Mouse (Mus musculus) intestine, embryonic 14.5 days (tissue): Measurements from ENCODE around the gene Eps8l3. TPM values are rescaled to one million over a fixed set of nuclear protein-coding genes. Genes with fewer than 3 reads are reported as not detected.
A peak's percentile ranks its signal among the peaks of the same experiment; 100 is the strongest.

ENCODE experiments used
- ATAC-seq: fragments of 200-750 bp; cut with Nextera tagmentation; replicated peaks from 2 replicates; pipeline ENCODE4 v1.8.0; 2017; ENCODE audit warnings: low read depth, moderate number of reproducible peaks, moderate TSS enrichment, moderate library complexity; ENCODE audit not compliant: low FRiP score, low TSS enrichment
- DNase-seq: peaks from one replicate; pipeline ENCODE4 v3.0.0-alpha.2; 2018; ENCODE audit warnings: low spot score
- H3K27ac ChIP-seq: fragments of 300-500 bp; sonication (generic); 2 replicates; pipeline ENCODE4 v1.5.1; 2014; ENCODE audit warnings: low read depth, mild to moderate bottlenecking, control low read depth
- H3K27me3 ChIP-seq: fragments of 300-500 bp; sonication (generic); replicated peaks from 2 replicates; pipeline ENCODE4 v1.6.1; 2014; ENCODE audit warnings: low read length, control low read depth; ENCODE audit not compliant: control insufficient read depth, insufficient read depth
- H3K36me3 ChIP-seq: fragments of 300-500 bp; sonication (generic); 2 replicates; pipeline ENCODE4 v1.6.1; 2014; ENCODE audit warnings: low read length, control low read depth; ENCODE audit not compliant: control insufficient read depth, insufficient read depth
- H3K4me1 ChIP-seq: fragments of 300-500 bp; sonication (generic); replicated peaks from 2 replicates; pipeline ENCODE4 v1.6.1; 2014; ENCODE audit warnings: low read length, control low read depth, mixed read lengths; ENCODE audit not compliant: control insufficient read depth, insufficient read depth
- H3K4me2 ChIP-seq: fragments of 300-500 bp; sonication (generic); 2 replicates; pipeline ENCODE4 v1.6.1; 2014; ENCODE audit warnings: low read length
- H3K4me3 ChIP-seq: fragments of 300-500 bp; sonication (generic); 2 replicates; pipeline ENCODE4 v1.5.1; 2014; ENCODE audit warnings: low read depth, low read length, control low read depth, mixed read lengths
- H3K9ac ChIP-seq: fragments of 300-500 bp; sonication (generic); 2 replicates; pipeline ENCODE4 v1.6.1; 2014; ENCODE audit warnings: mild to moderate bottlenecking, low read length
- H3K9me3 ChIP-seq: fragments of 300-500 bp; sonication (generic); 2 replicates; pipeline ENCODE4 v1.6.1; 2016; ENCODE audit warnings: low read length, control low read depth; ENCODE audit not compliant: control insufficient read depth
- WGBS: fragments of 180-500 bp; shearing (Covaris S2); extraction: QIAGEN DNeasy Blood & Tissue Kit; methylation state at CpG from one replicate; pipeline ENCODE4 v1.1.7; 2014; 5-methylcytosine and 5-hydroxymethylcytosine counted together
- polyA plus RNA-seq: library from polyadenylated mRNA; unstranded; fragments of >200 nt; fragmentation: Nextera tagmentation; extraction: Ambion mirVana; gene quantifications from 2 replicates; pipeline ENCODE4 v1.2.1, GENCODE M21; 2014

Eps8l3 gene
- polyA plus RNA-seq, 1 experiment from 2014 or later = 82.6 TPM

DNA sequence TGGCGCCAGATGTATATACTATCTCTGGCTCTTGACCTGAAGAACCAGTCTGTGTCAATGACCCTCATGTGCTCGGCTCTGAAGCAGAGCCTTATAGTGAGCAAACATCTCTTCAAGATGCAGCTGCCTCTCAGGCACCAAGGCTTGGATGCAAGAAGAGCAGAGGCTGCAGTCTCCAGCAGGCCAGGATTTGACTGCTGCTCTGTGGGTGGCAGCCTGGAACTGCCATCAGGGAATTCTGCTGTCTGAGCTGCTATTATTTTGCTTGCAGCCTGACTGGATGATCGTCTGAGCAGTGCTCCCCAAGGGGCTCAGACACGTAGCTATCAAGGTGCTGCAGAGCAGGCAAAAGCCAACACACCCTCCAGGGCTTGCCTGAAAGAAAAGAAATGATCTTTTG is 28.9 kb upstream of the Eps8l3 start:
- no peak overlapping the region for H3K4me3 ChIP-seq
- ATAC-seq = no peak
- H3K36me3 ChIP-seq = no peaks in the 10 kb centered on the region
- WGBS = 32% methylated on average over 4 of the region's 4 CpGs
- H3K4me1 ChIP-seq = peaks cover 13% of the 10 kb centered on the region
- no peaks in the 10 kb centered on the region for H3K27me3 ChIP-seq
- H3K4me2 ChIP-seq = no peak overlapping the region
- no peak overlapping the region for H3K27ac ChIP-seq
- no peak for DNase-seq
- H3K9me3 ChIP-seq = no peaks in the 10 kb centered on the region
- H3K9ac ChIP-seq = no peak overlapping the region

- no peaks in the 10 kb centered on the region for H3K36me3 ChIP-seq
- no peak overlapping the region for H3K9ac ChIP-seq
- no peak for DNase-seq
- H3K4me2 ChIP-seq = no peak overlapping the region
- no peak for ATAC-seq
- no peak overlapping the region for H3K27ac ChIP-seq
- WGBS = 77% methylated on average over 6 of the region's 6 CpGs
- peaks cover 13% of the 10 kb centered on the region for H3K4me1 ChIP-seq
- H3K9me3 ChIP-seq = no peaks in the 10 kb centered on the region
- no peak overlapping the region for H3K4me3 ChIP-seq
- no peaks in the 10 kb centered on the region for H3K27me3 ChIP-seq
Observed at GRCm38 (mm10) chr3:107849000-107849692, 27.9 kb upstream of the Eps8l3 start.

- H3K4me1 ChIP-seq = peaks cover 13% of the 10 kb centered on the region
- DNase-seq (no peak), ATAC-seq (no peak)
- H3K9ac ChIP-seq = no peak overlapping the region
- no peaks in the 10 kb centered on the region for H3K9me3 ChIP-seq
- no peak overlapping the region for H3K4me2 ChIP-seq
- H3K27ac ChIP-seq = no peak overlapping the region
- 72% methylated on average over 2 of the region's 2 CpGs for WGBS
- H3K27me3 ChIP-seq = no peaks in the 10 kb centered on the region
- H3K4me3 ChIP-seq = no peak overlapping the region
- H3K36me3 ChIP-seq = no peaks in the 10 kb centered on the region
Observed at GRCm38 (mm10) chr3:107849693-107850031, 27.4 kb upstream of the Eps8l3 start.

DNA sequence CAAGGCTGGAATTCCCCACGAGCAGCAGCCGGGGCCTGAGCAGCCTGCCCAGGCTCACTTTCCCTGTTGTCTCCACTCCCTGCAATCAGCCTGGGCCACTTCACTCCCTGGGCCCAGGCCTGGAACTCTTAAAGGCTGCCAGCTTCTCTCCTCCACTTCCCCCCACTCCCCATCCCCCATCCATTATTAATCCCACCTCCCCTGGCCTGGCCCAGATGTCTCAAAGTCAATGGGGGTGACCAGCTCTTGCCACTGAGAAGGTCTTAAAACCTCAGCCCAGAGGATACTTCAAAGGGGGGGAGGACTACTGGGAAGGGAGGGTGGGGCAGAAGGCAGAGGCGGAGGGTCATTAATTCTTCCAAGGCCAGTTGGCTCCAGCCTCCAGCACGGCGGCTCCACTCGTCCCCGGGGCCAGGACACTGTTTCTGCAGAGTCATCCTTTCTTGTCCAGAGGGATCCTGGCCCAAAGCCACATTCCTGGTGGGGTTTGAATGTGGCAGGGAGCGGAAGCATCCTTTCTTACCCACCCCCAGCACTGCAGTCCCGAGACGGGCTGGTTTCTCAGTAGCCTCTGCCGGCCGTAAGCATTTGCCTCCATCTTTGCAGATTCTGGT is 26.5 kb upstream of the Eps8l3 start:
- H3K4me1 ChIP-seq = peaks cover 13% of the 10 kb centered on the region
- no peak overlapping the region for H3K4me3 ChIP-seq
- H3K4me2 ChIP-seq = peak overlapping the region; percentile 36
- H3K9ac ChIP-seq = no peak overlapping the region
- peak; percentile 54 for ATAC-seq
- no peaks in the 10 kb centered on the region for H3K36me3 ChIP-seq
- peak; percentile 70 for DNase-seq
- H3K27me3 ChIP-seq = no peaks in the 10 kb centered on the region; the same call in 1 of the 2 replicates
- peak overlapping the region; percentile 41; the same call in 1 of the 2 replicates for H3K27ac ChIP-seq
- WGBS = 14% methylated on average over 12 of the region's 12 CpGs
- no peaks in the 10 kb centered on the region for H3K9me3 ChIP-seq

- ATAC-seq (no peak), DNase-seq (no peak)
- H3K9ac ChIP-seq = no peak overlapping the region
- H3K27ac ChIP-seq = no peak overlapping the region
- H3K4me2 ChIP-seq = no peak overlapping the region
- no peaks in the 10 kb centered on the region for H3K36me3 ChIP-seq
- 54% methylated on average over 7 of the region's 7 CpGs for WGBS
- no peaks in the 10 kb centered on the region; the same call in 1 of the 2 replicates for H3K27me3 ChIP-seq
- H3K4me3 ChIP-seq = no peak overlapping the region
- H3K4me1 ChIP-seq = peaks cover 16% of the 10 kb centered on the region
- H3K9me3 ChIP-seq = no peaks in the 10 kb centered on the region
Observed at GRCm38 (mm10) chr3:107852786-107853185, 24.2 kb upstream of the Eps8l3 start.

- ATAC-seq = no peak
- Histone ChIP-seq H3K36me3 (no peaks in the 10 kb centered on the region), H3K9ac (no peak overlapping the region), H3K9me3 (no peaks in the 10 kb centered on the region), H3K27me3 (no peaks in the 10 kb centered on the region; the same call in 1 of the 2 replicates), H3K27ac (no peak overlapping the region), H3K4me3 (no peak overlapping the region), H3K4me2 (no peak overlapping the region), H3K4me1 (peaks cover 19% of the 10 kb centered on the region)
- WGBS = 75% methylated on average over 17 of the region's 17 CpGs
- DNase-seq = no peak
Observed at GRCm38 (mm10) chr3:107853232-107854181, 23.5 kb upstream of the Eps8l3 start.

DNA sequence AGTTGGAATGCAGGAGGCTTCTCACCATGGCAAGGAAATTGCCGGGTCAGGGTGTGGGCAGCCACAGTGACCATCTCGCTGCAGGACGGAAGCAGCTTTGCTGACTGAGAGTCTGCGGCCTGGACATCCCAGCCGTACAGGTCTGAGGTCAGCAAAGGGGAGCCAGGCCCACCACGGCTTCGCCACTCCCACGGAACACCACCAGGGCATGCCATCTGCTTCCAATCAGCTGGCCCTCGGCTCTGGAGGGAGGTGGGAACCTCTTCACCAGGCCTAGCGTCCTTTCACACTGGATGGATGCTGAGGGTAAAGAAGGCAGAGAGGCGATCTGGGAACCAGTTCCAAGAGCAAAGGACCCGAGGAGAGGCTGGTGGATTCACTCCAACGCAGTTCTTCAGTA is 21.7 kb upstream of the Eps8l3 start:
- Histone ChIP-seq H3K4me3 (no peak overlapping the region), H3K27me3 (no peaks in the 10 kb centered on the region; the same call in 1 of the 2 replicates), H3K9ac (no peak overlapping the region), H3K4me1 (peaks cover 17% of the 10 kb centered on the region), H3K4me2 (no peak overlapping the region), H3K9me3 (no peaks in the 10 kb centered on the region), H3K27ac (no peak overlapping the region), H3K36me3 (no peaks in the 10 kb centered on the region)
- WGBS = 74% methylated on average over 13 of the region's 13 CpGs
- ATAC-seq (no peak), DNase-seq (no peak)

DNA sequence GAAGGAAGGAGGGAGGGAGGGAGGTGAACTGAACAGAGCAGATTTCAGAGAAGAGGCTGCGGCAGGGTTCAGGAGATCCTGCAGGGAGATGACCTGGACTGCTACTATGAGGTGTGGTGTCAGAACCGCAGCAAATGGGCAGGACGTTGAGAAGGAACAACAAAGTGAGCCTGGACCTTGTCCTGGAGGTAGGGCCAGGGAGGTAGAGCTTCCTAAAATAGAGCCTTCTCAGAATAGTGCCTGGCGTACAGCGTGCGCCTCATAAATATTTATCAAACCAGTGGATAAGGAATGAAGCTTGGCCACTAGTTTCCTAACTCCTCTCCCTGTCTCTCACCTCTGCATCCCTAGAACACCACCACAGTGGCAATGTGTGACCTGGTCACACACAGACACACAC is 19.4 kb upstream of the Eps8l3 start:
- Histone ChIP-seq H3K36me3 (no peaks in the 10 kb centered on the region), H3K4me1 (peaks cover 9% of the 10 kb centered on the region), H3K4me3 (no peak overlapping the region), H3K9me3 (no peaks in the 10 kb centered on the region), H3K4me2 (no peak overlapping the region), H3K27me3 (no peaks in the 10 kb centered on the region; the same call in 1 of the 2 replicates), H3K27ac (no peak overlapping the region), H3K9ac (no peak overlapping the region)
- 46% methylated on average over 6 of the region's 6 CpGs for WGBS
- no peak for DNase-seq
- no peak for ATAC-seq
